Mouse (Mus musculus): Measurements from ENCODE around the gene Chst3. TPM values are rescaled to one million over a fixed set of nuclear protein-coding genes. Genes with fewer than 3 reads are reported as not detected.
"Not testable (repeated sequence)": the region's sequence is repeated elsewhere in the genome, so short reads cannot be mapped to it uniquely, and the experiment has no call there.

Gene Chst3
- total and polyA plus RNA-seq, 3 experiments, result 4.4 to 12.2 (median 7.5) TPM

GRCm38 (mm10) chr10:60151107-60151663 lies 67.9 kb downstream of the Chst3 start:
- H3K27ac ChIP-seq (ENCODE audit: insufficient read depth, low read depth), result peak overlapping the region; percentile 5; the same call in 1 of the 2 replicates

GRCm38 (mm10) chr10:60148087-60148486 lies 71.0 kb downstream of the Chst3 start:
- dilution Hi-C loops (cut with MboI; ENCODE audit: extremely low pct_ligation_motif_present, extremely low pct_unique_long_range_greater_than_20kb, low sequenced_read_pairs) (no loop called here), in situ Hi-C loops (cut with MboI; ENCODE audit: low pct_ligation_motif_present, low pct_unique_long_range_greater_than_20kb, low sequenced_read_pairs) (no loop called here)
- DNase-seq (ENCODE audit: extremely low read depth), result peak; percentile 94
- H3K36me3 ChIP-seq (replicated peaks in 1 of 2; ENCODE audit: control insufficient read depth in 1 of 2, insufficient read depth in 1 of 2, low read length in 1 of 2), result peaks cover 0 to 5% of the 10 kb centered on the region in 2 experiments
- no peak overlapping the region for H3K9ac ChIP-seq (ENCODE audit: insufficient read depth, low read depth)
- H3K27me3 ChIP-seq (replicated peaks), result no peaks in the 10 kb centered on the region
- H3K4me2 ChIP-seq (ENCODE audit: insufficient read depth, low read depth, poor library complexity, severe bottlenecking), result no peak overlapping the region
- TF ChIP-seq ZC3H11A (IDR thresholded peaks at IDR 0.05; ENCODE audit: low read depth, low read length), result peak; percentile 98
- peak; percentile 99 for TF ChIP-seq SMC3 (IDR thresholded peaks at IDR 0.05; ENCODE audit: low read depth, low read length)
- peak; percentile 64 for TF ChIP-seq SIN3A (IDR thresholded peaks at IDR 0.05; ENCODE audit: low read length)
- TF ChIP-seq POLR2A (IDR thresholded peaks at IDR 0.05; ENCODE audit: low read depth, low read length), result 0 out of 2 replicates have a peak, but pooled peaks have one; percentile 20
- TF ChIP-seq ELF1 (IDR thresholded peaks at IDR 0.05; ENCODE audit: low read depth, low read length), result peak; percentile 73
- peak; percentile 22; the same call in 1 of the 2 replicates for TF ChIP-seq NELFE (IDR thresholded peaks at IDR 0.05; ENCODE audit: low read depth, low read length)
- TF ChIP-seq ZNF384 (IDR thresholded peaks at IDR 0.05; ENCODE audit: low read depth, low read length), result no peak
- TF ChIP-seq IRF4 (IDR thresholded peaks at IDR 0.05; ENCODE audit: low read depth, low read length), result peak; percentile 27; the same call in 1 of the 2 replicates
- peak; percentile 88 to 98 for TF ChIP-seq CTCF (conservative IDR thresholded peaks at IDR 0.05 in 1 of 2, IDR thresholded peaks at IDR 0.05 in 1 of 2; ENCODE audit: low read depth in 2 of 2, low read length in 2 of 2)
- TF ChIP-seq ZKSCAN1 (IDR thresholded peaks at IDR 0.05; ENCODE audit: borderline replicate concordance, low read depth, low read length), result no peak
- no peak overlapping the region for H3K4me3 ChIP-seq (replicated peaks in 1 of 3; ENCODE audit: low read depth in 2 of 3, low read length in 2 of 3, poor library complexity in 1 of 3)
- H3K4me1 ChIP-seq (ENCODE audit: control insufficient read depth in 1 of 2, insufficient read depth in 2 of 2), result peaks cover 9 to 38% of the 10 kb centered on the region in 2 experiments
- no peaks in the 10 kb centered on the region for H3K9me3 ChIP-seq (replicated peaks; ENCODE audit: low read length)
- no peaks in the 10 kb centered on the region for H3K79me2 ChIP-seq (replicated peaks; ENCODE audit: control insufficient read depth, extremely low read depth, insufficient read depth, poor library complexity, severe bottlenecking)
- no peak overlapping the region for H3K27ac ChIP-seq (ENCODE audit: insufficient read depth, low read depth)

More at GRCm38 (mm10) chr10:60151107-60151663, 67.9 kb downstream of the Chst3 start:
- Histone ChIP-seq H3K27me3 (replicated peaks) (no peaks in the 10 kb centered on the region), H3K9me3 (replicated peaks; ENCODE audit: low read length) (no peaks in the 10 kb centered on the region), H3K4me1 (ENCODE audit: control insufficient read depth in 1 of 2, insufficient read depth in 2 of 2) (peaks cover 13 to 63% of the 10 kb centered on the region in 2 experiments), H3K9ac (ENCODE audit: insufficient read depth, low read depth) (no peak overlapping the region), H3K79me2 (replicated peaks; ENCODE audit: control insufficient read depth, extremely low read depth, insufficient read depth, poor library complexity, severe bottlenecking) (no peaks in the 10 kb centered on the region), H3K4me2 (ENCODE audit: insufficient read depth, low read depth, poor library complexity, severe bottlenecking) (no peak overlapping the region), H3K36me3 (replicated peaks in 1 of 2; ENCODE audit: control insufficient read depth in 1 of 2, insufficient read depth in 1 of 2, low read length in 1 of 2) (peaks cover 0 to 15% of the 10 kb centered on the region in 2 experiments), H3K4me3 (replicated peaks in 1 of 3; ENCODE audit: low read depth in 2 of 3, low read length in 2 of 3, poor library complexity in 1 of 3) (peak overlapping the region in 1 of 3 experiments; percentile 1)
- TF ChIP-seq TBP (conservative IDR thresholded peaks at IDR 0.05; ENCODE audit: low read depth, low read length) (no peak), ETS1 (conservative IDR thresholded peaks at IDR 0.05; ENCODE audit: low read depth, low read length) (peak; percentile 33; the same call in 1 of the 2 replicates), CHD1 (IDR thresholded peaks at IDR 0.05; ENCODE audit: low read depth, low read length) (no peak), BHLHE40 (IDR thresholded peaks at IDR 0.05; ENCODE audit: low read depth, low read length) (peak; percentile 51), NRF1 (IDR thresholded peaks at IDR 0.05; ENCODE audit: low read depth, low read length) (no peak), POLR2A (IDR thresholded peaks at IDR 0.05; ENCODE audit: low read depth, low read length) (peak; percentile 42; the same call in 1 of the 2 replicates), MYC (IDR thresholded peaks at IDR 0.05; ENCODE audit: low read depth, low read length) (no peak), MAX (IDR thresholded peaks at IDR 0.05; ENCODE audit: low read length) (0 out of 2 replicates have a peak, but pooled peaks have one; percentile 24), ZNF384 (IDR thresholded peaks at IDR 0.05; ENCODE audit: low read depth, low read length) (no peak), MEF2A (IDR thresholded peaks at IDR 0.05; ENCODE audit: borderline replicate concordance, low read depth, low read length) (0 out of 2 replicates have a peak, but pooled peaks have one; percentile 30), TCF12 (IDR thresholded peaks at IDR 0.05; ENCODE audit: low read depth, low read length) (peak; percentile 46; the same call in 1 of the 2 replicates), CTCF (conservative IDR thresholded peaks at IDR 0.05 in 1 of 2, IDR thresholded peaks at IDR 0.05 in 1 of 2; ENCODE audit: low read depth in 2 of 2, low read length in 2 of 2) (no peak)
- DNase-seq (ENCODE audit: extremely low read depth), result no peak
- dilution Hi-C loops (cut with MboI; ENCODE audit: extremely low pct_ligation_motif_present, extremely low pct_unique_long_range_greater_than_20kb, low sequenced_read_pairs), result no loop called here
- in situ Hi-C loops (cut with MboI; ENCODE audit: low pct_ligation_motif_present, low pct_unique_long_range_greater_than_20kb, low sequenced_read_pairs), result no loop called here

DNA sequence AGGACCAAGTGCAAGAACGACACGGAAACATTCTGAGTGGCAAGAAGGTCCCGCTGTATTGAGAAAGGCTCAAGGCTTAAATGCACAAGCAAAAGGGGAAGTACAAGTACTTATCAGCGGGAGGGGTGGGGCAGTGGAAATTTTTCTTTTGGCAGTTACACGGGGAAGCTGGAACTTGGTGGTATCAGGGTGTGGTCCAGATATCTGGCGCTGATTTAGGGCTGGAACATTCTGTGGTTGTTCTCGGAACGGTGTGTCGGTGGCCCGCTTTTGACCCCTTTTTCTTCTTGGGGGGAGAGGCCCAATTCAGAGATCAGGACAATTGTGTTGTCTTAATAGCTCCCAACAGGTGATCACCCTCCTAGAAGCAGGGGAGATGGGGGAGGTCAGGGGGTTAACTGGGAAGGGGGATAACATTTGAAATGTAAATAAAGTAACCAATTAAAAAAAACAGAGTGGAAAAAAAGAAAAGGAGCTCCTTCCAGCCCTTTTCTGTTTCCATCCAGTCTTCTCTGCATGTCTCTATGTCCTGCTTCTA lies 71.5 kb downstream of the Chst3 start:
- H3K79me2 ChIP-seq (replicated peaks; ENCODE audit: control insufficient read depth, extremely low read depth, insufficient read depth, poor library complexity, severe bottlenecking); H3K27ac ChIP-seq (ENCODE audit: insufficient read depth, low read depth); DNase-seq (ENCODE audit: extremely low read depth); H3K4me2 ChIP-seq (ENCODE audit: insufficient read depth, low read depth, poor library complexity, severe bottlenecking); H3K36me3 ChIP-seq (replicated peaks in 1 of 2; ENCODE audit: control insufficient read depth in 1 of 2, insufficient read depth in 1 of 2, low read length in 1 of 2); in situ Hi-C loops (cut with MboI; ENCODE audit: low pct_ligation_motif_present, low pct_unique_long_range_greater_than_20kb, low sequenced_read_pairs); H3K9me3 ChIP-seq (replicated peaks; ENCODE audit: low read length); H3K4me3 ChIP-seq (replicated peaks in 1 of 3; ENCODE audit: low read depth in 2 of 3, low read length in 2 of 3, poor library complexity in 1 of 3); H3K27me3 ChIP-seq (replicated peaks); H3K9ac ChIP-seq (ENCODE audit: insufficient read depth, low read depth); dilution Hi-C loops (cut with MboI; ENCODE audit: extremely low pct_ligation_motif_present, extremely low pct_unique_long_range_greater_than_20kb, low sequenced_read_pairs): not testable (repeated sequence)
- peaks cover 9 to 33% of the 10 kb centered on the region in 2 experiments for H3K4me1 ChIP-seq (ENCODE audit: control insufficient read depth in 1 of 2, insufficient read depth in 2 of 2)
